Mouse (Mus musculus) intestine, embryonic 16.5 days (tissue): ENCODE results near the gene Sphk2. TPM values are rescaled to one million over a fixed set of nuclear protein-coding genes. Genes with fewer than 3 reads are reported as not detected.

Experiments
- ATAC-seq: fragments of 200-750 bp; cut with Nextera tagmentation; 2 replicates; pipeline ENCODE4 v1.8.0; 2017; ENCODE audit warnings: moderate TSS enrichment, moderate library complexity
- H3K27ac ChIP-seq: fragments of 300-500 bp; sonication (generic); 2 replicates; pipeline ENCODE4 v1.5.1; 2014; ENCODE audit warnings: mild to moderate bottlenecking, low read length
- H3K27me3 ChIP-seq: fragments of 300-500 bp; sonication (generic); replicated peaks from 2 replicates; pipeline ENCODE4 v1.6.1; 2014; ENCODE audit warnings: low read length, control low read depth, mixed read lengths; ENCODE audit not compliant: control insufficient read depth, insufficient read depth
- H3K36me3 ChIP-seq: fragments of 300-500 bp; sonication (generic); 2 replicates; pipeline ENCODE4 v1.6.1; 2014; ENCODE audit warnings: low read length, control low read depth; ENCODE audit not compliant: control insufficient read depth, insufficient read depth
- H3K4me1 ChIP-seq: fragments of 300-500 bp; sonication (generic); 2 replicates; pipeline ENCODE4 v1.6.1; 2014; ENCODE audit warnings: low read length, control low read depth, mixed read lengths; ENCODE audit not compliant: control insufficient read depth, insufficient read depth
- H3K4me2 ChIP-seq: fragments of 300-500 bp; sonication (generic); 2 replicates; pipeline ENCODE4 v1.6.1; 2014; ENCODE audit warnings: low read depth, low read length, control low read depth
- H3K4me3 ChIP-seq: fragments of 300-500 bp; sonication (generic); 2 replicates; pipeline ENCODE4 v1.5.1; 2014; ENCODE audit warnings: mild to moderate bottlenecking, low read length
- H3K9ac ChIP-seq: fragments of 300-500 bp; sonication (generic); 2 replicates; pipeline ENCODE4 v1.6.1; 2014; ENCODE audit warnings: low read depth, low read length
- H3K9me3 ChIP-seq: fragments of 300-500 bp; sonication (generic); 2 replicates; pipeline ENCODE4 v1.6.1; 2016; ENCODE audit warnings: low read length, control low read depth; ENCODE audit not compliant: control insufficient read depth
- WGBS: fragments of 180-500 bp; shearing (Covaris S2); extraction: QIAGEN DNeasy Blood & Tissue Kit; methylation state at CpG from one replicate; pipeline ENCODE4 v1.1.7; 2014; 5-methylcytosine and 5-hydroxymethylcytosine counted together
- polyA plus RNA-seq: library from polyadenylated mRNA; unstranded; fragments of >200 nt; fragmentation: Nextera tagmentation; extraction: Ambion mirVana; gene quantifications from 2 replicates; pipeline ENCODE4 v1.2.1, GENCODE M21; 2015

Gene Sphk2
- polyA plus RNA-seq, 1 experiment from 2014 or later: 55.6 TPM

- Histone ChIP-seq H3K36me3 (peaks cover 22% of the 10 kb centered on the region), H3K4me1 (peaks cover 52% of the 10 kb centered on the region), H3K27ac (peak overlapping the region; percentile 85), H3K9me3 (no peaks in the 10 kb centered on the region), H3K27me3 (no peaks in the 10 kb centered on the region), H3K4me3 (no peak overlapping the region), H3K9ac (peak overlapping the region; percentile 41; the same call in 1 of the 2 replicates), H3K4me2 (no peak overlapping the region; the same call in 1 of the 2 replicates)
- 40% methylated on average over 6 of the region's 6 CpGs for WGBS
- ATAC-seq: no peak
Observed at GRCm38 (mm10) chr7:45709036-45709435, 8.8 kb downstream of the Sphk2 start.

DNA sequence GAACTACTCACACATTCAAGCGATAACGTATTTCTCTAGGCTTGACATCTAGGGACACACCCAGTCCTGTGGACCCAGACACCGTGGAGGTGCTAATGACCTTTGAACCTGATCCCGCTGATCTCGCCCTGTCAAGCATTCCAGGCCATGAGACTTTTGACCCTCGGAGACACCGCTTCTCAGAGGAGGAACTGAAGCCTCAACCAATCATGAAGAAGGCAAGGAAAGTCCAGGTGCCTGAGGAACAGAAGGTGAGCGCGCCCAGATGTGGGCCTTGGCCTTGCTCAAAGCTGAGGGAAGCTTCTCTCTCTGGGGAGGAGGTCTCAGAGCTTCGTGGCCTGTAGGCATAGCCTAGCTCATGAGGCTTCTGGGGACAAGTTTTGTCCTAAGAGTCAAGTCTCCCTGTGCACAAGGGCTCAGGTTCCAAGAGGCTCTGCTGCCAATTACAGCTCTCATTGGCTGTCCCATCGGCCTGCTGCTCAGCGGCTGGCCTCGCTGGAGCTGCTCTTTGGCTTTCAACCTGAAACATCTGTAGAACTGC lies 9.5 kb downstream of the Sphk2 start:
- Histone ChIP-seq H3K4me2 (peak overlapping the region; percentile 99), H3K27me3 (no peaks in the 10 kb centered on the region), H3K4me3 (peak overlapping the region; percentile 70; the same call in 1 of the 2 replicates), H3K9me3 (no peaks in the 10 kb centered on the region), H3K27ac (peak overlapping the region; percentile 85), H3K9ac (peak overlapping the region; percentile 41), H3K4me1 (peaks cover 57% of the 10 kb centered on the region), H3K36me3 (peaks cover 19% of the 10 kb centered on the region)
- ATAC-seq: peak; percentile 22
- WGBS: 33% methylated on average over 13 of the region's 13 CpGs

DNA sequence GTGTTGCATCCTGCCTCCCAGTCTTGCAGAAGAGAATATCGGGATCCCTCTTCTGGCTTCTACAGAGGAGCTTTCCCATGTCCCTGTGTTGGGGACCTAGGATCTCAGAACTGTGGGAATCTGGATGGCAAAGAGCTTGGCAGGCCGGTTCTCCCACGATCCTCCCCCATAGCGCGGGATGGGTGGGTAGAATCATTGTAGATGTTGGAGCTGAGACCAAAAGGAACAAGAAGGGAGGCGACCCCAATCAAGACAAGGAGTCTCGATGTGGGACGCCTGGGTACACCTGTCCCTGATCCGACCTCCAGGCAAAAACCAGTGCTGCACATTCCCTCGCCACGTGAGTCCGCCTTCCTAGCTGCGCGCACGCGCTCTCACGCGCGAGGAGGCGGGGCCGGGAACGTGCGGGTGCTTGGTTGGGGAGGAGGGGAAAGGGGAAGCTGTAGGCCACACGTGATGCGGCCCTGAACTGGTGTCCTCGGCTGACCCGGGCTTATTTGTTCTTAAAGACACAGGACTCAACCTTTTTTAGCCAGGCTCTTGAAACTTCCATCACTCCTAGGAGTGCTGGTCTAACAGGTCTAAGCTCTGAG lies 10.3 kb downstream of the Sphk2 start:
- H3K4me1 ChIP-seq: peaks cover 53% of the 10 kb centered on the region
- H3K9ac ChIP-seq: peak overlapping the region; percentile 41; the same call in 1 of the 2 replicates
- WGBS: 1% methylated on average over 27 of the region's 27 CpGs
- no peaks in the 10 kb centered on the region for H3K27me3 ChIP-seq
- H3K4me2 ChIP-seq: peak overlapping the region; percentile 99
- peaks cover 15% of the 10 kb centered on the region for H3K36me3 ChIP-seq
- peak; percentile 5; the same call in 1 of the 2 replicates for ATAC-seq
- H3K4me3 ChIP-seq: peak overlapping the region; percentile 70
- H3K9me3 ChIP-seq: no peaks in the 10 kb centered on the region
- H3K27ac ChIP-seq: peak overlapping the region; percentile 85

DNA sequence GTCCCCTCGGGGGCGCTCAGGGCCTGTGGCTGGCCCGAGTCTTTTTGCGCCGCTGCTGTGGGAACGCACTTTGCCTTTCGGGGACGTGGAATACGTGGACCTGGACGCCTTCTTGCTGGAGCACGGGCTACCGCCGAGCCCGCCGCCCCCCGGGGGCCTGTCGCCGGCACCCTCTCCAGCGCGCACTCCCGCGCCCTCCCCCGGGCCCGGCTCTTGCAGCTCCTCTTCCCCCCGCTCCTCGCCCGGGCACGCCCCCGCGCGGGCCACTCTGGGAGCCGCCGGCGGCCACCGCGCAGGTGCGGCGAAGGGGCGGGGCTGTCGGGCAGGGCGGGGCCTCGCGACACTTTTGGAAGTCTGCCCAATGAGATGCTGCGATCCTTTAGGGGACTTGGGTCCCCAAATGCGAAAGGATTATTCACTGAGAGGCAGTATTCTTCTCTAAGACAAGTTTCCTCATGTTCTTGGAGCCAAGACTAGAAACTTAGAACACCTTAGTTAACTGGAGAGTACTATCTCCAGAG lies 11.0 kb downstream of the Sphk2 start:
- Histone ChIP-seq H3K27ac (peak overlapping the region; percentile 85), H3K4me1 (peaks cover 53% of the 10 kb centered on the region), H3K4me2 (peak overlapping the region; percentile 99), H3K9ac (peak overlapping the region; percentile 86), H3K36me3 (peaks cover 12% of the 10 kb centered on the region), H3K4me3 (peak overlapping the region; percentile 70), H3K9me3 (no peaks in the 10 kb centered on the region), H3K27me3 (no peaks in the 10 kb centered on the region)
- peak; percentile 6; the same call in 1 of the 2 replicates for ATAC-seq
- WGBS: under 1% methylated on average over 37 of the region's 45 CpGs

DNA sequence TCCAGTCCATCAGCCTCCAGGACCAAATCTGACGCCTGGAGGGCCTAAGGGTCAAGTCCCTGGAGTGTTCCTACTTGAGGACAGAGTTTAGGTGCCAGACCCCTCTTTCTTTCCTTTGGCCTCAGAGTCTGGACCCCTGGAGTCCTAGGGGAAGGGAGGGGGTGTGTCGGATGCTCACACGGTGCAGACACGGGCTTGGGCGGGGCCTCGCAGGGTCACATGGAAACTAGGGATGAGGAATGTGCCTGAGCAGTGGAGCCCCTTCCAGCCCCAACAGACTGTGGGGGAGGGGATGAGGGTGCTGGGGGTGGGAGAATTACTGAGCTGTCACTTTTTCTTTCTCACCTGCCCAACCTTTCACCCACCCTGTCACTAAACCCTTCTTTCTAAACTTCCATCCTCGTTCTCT lies 11.9 kb downstream of the Sphk2 start:
- WGBS: 0% methylated on average over 7 of the region's 7 CpGs
- ATAC-seq: no peak
- Histone ChIP-seq H3K4me1 (peaks cover 52% of the 10 kb centered on the region), H3K27me3 (0 out of 2 replicates have a peak, but pooled peaks cover 2% of the 10 kb centered on the region), H3K36me3 (peaks cover 5% of the 10 kb centered on the region), H3K27ac (peak overlapping the region; percentile 93), H3K4me2 (peak overlapping the region; percentile 99), H3K4me3 (peak overlapping the region; percentile 70), H3K9me3 (no peaks in the 10 kb centered on the region), H3K9ac (peak overlapping the region; percentile 86)

GRCm38 (mm10) chr7:45705443-45705864 lies 12.3 kb downstream of the Sphk2 start:
- peak overlapping the region; percentile 93 for H3K27ac ChIP-seq
- peak; percentile 0; the same call in 1 of the 2 replicates for ATAC-seq
- peak overlapping the region; percentile 70 for H3K4me3 ChIP-seq
- peak overlapping the region; percentile 76 for H3K9ac ChIP-seq
- peaks cover 52% of the 10 kb centered on the region for H3K4me1 ChIP-seq
- peaks cover 2% of the 10 kb centered on the region for H3K36me3 ChIP-seq
- H3K4me2 ChIP-seq: peak overlapping the region; percentile 99
- H3K27me3 ChIP-seq: peaks cover 4% of the 10 kb centered on the region
- under 1% methylated on average over 21 of the region's 21 CpGs for WGBS
- no peaks in the 10 kb centered on the region for H3K9me3 ChIP-seq

DNA sequence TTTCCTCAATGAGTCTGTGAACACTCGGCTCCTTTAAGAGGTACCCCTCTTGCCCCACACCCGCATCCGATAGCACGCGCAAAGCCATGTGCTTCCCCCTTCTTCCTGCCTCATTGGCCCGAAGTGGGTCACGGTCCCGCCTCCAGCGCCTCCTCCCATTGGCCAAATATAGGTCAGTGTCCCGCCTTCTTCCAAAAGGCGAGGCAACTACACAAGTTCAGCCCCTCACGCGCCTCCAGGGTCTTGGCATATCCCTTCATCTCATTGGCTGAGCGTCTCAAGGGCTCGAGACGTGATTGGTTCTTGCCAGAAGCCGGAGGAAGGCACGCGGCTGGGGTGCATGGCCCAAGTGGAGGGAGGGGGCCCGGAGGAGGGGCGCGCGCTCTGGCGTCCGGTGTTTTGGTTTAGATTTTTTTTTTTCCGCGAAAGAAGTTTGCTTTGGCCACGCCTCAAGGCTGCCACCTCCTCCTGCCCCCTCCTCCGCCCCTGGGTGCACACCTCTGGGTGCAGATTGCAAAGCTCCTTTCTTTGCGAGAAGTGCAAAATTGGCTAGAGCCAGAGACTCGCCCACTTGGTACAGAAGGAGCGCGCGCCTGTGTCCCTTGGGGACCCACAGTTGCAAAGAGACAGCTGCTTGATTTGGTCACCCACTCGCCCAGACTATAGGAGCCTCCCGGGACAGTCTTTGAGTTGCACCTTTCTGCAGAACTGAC lies 12.9 kb downstream of the Sphk2 start, which contains the start of gene Dbp:
Dbp (plus strand) TSS at position 359 of the 713 bp plus-strand sequence.
- Histone ChIP-seq H3K4me1 (peaks cover 54% of the 10 kb centered on the region), H3K27me3 (peaks cover 10% of the 10 kb centered on the region), H3K27ac (peak within 1 kb of the TSS; percentile 93), H3K9ac (peak within 1 kb of the TSS; percentile 76), H3K36me3 (no peaks in the 10 kb centered on the region), H3K9me3 (no peaks in the 10 kb centered on the region), H3K4me2 (peak within 1 kb of the TSS; percentile 99), H3K4me3 (peak within 1 kb of the TSS; percentile 70)
- 0% methylated on average over 36 of the region's 36 CpGs for WGBS
- ATAC-seq: peak; percentile 79

GRCm38 (mm10) chr7:45704046-45704559 lies 13.7 kb downstream of the Sphk2 start:
- Histone ChIP-seq H3K36me3 (no peaks in the 10 kb centered on the region), H3K9me3 (no peaks in the 10 kb centered on the region), H3K4me3 (peak overlapping the region; percentile 70), H3K27me3 (peaks cover 16% of the 10 kb centered on the region), H3K4me1 (peaks cover 56% of the 10 kb centered on the region), H3K9ac (peak overlapping the region; percentile 68), H3K4me2 (peak overlapping the region; percentile 96), H3K27ac (peak overlapping the region; percentile 89)
- ATAC-seq: peak; percentile 47
- 1% methylated on average over 13 of the region's 13 CpGs for WGBS
